Mouse (Mus musculus): ENCODE measurements around the gene 2810004N23Rik.
A peak's percentile ranks its signal among the peaks of the same experiment; 100 is the strongest.

The 2810004N23Rik gene

DNA sequence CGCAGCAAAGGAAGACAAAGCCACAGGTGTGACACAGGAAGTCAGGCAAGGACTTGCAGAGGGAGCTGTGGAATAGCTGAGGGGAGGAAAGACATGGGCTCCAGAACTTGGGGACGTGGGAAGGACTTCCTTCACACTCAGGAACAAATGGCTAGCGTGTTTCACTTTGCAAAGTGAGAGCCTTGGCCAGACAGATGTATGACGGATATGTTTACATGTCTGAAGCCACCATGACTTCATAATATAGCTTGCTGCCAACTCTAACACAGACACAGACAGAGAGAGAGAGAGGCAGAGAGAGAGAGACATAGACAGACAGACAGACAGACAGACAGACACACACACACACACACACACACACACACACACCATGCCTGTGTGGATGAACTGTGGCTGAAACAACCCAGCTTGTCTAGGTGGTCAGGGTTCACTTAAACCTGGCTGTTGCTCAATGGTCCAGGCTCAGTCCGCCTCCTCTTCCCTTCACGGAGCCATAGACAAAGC lies 43.3 kb downstream of the 2810004N23Rik start:
- peak; percentile 56 for DNase-seq (ENCODE audit: low spot score)

DNA sequence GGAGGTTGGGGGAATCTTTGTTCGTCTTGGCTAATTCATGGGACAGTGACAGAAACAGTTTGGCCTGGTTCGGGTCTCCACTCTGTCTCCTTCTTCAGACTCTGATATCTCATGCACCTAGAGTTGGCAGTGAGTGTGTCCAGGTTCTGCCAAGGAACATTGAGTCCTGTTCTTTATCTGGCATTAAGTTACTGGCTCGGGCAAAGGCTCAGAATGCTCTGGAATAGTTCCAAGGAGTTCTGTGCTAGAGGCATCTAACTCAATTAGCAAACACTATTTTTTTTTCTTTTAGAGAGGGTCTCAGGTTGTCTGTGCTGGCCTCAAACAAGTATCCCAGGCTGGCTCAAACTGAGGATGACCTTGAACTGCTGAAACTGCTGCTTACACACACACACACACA lies 45.6 kb downstream of the 2810004N23Rik start:
- peak; percentile 66 for DNase-seq (ENCODE audit: low spot score)

DNA sequence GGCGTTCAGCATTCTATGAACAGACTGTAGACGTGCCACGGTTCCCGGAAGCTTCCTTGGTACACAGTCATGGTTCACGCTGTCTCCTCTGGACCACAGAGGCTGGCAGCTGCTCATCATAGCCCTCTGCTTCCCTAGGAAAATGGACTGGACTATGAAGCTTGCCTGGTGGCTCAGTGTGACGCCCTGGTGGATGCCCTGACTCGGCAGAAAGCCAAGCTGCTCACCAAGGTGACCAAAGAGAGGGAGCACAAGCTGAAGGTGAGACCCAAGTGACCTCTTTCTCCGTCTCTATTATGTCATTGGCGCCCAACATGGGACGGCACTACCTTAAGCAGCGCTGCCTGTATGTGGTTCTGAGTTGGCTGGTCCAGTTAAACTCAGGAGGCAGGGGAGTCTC lies 46.1 kb downstream of the 2810004N23Rik start:
- no peak for DNase-seq (ENCODE audit: low spot score)

DNA sequence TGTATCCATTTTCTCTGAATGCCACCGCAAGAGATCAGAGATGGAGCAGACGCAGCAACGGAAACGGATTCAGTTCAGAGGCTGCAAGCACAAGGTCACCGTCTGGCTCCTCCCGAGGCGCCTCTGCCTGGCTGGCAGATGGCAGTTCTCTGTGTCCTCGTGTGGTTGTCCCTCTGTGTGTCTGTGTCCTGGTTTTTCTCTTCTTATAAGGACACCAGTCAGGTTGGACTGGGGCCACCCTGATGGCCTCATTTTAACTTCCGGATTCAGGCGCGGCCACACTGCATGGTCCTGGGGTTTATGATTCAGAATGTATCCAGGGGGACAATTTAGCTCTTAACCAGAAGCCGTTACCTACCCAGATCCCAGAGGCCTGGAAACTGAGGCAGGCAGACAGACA lies 47.0 kb downstream of the 2810004N23Rik start:
- no peak for DNase-seq (ENCODE audit: low spot score)

DNA sequence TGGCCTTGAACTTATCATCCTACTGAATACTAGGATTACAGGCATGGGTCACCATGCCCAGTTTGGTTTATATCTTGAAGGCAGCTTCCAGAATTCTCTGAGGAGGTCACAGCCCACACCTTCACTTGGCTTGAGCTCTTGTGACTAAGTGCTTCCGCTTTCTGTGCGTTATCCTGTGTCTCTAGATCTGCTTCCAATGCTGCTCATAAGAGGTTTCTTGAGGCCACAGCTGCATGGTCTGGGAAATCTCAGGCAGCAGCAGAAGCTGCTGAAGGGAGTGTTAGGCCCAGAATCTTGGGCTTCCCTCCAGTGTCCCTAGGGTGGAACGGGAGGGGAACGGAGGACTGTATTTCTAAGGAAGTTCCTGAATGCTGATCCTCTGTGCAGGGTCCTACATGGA lies 49.6 kb downstream of the 2810004N23Rik start:
- DNase-seq (ENCODE audit: low spot score): no peak

DNA sequence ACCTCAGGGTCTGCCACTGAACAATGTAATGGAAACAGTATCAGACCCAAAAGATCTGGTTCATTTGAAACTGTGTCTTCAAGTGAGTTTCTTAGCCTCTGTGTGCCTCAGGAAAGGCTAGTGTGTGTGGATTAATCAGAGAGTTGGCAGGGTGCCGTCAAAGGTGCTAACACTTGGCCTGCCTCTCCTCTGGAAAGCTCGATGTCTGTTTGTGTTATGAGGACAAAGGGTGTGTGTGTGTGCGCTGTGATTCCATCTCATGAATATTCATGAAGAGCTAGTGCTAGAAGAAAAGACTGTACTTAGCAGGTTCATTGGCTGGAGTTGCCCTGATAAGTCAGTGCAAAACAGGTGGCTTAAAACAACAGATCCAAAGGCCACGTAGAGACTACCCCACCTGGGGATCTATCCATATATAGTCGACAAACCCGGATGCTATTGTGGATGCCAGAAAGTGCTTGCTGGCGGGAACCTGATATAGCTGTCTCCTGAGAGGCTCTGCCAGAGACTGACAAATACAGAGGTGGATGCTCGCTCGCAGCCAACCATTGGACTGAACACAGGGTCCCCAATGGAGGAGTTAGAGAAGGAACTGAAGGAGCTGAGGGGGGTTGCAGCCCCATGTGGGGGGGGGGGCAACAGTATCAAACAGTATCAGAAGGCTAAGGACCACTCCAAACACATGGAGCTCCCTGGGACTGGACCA lies 52.1 kb downstream of the 2810004N23Rik start:
- DNase-seq (ENCODE audit: low spot score): no peak

DNA sequence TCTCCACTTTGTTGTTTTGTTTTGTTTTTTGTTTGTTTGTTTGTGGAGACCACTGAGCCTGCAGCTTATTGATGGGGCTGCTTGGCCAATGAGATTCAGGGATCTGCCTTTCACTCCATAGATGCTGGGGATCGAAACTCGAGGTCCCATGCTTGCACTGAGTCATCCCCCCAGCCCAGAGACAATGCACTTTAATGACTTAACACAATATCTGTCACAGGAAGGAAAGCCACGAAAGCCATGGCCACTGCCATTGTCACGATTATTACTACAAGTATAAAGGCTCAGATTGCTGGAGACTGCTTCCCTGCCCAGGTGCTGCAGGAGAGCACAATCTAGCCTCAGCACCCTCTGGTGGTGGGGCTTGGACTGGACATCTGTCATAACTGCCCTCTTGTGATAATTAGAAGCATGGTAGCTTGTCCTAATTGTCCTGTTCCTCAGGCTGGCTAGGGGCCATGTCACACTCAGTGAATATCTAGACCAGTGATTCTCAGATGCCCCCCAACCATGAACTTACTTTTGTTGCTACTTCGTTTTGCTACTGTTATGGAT lies 52.8 kb downstream of the 2810004N23Rik start:
- peak; percentile 47 for DNase-seq (ENCODE audit: low spot score)

DNA sequence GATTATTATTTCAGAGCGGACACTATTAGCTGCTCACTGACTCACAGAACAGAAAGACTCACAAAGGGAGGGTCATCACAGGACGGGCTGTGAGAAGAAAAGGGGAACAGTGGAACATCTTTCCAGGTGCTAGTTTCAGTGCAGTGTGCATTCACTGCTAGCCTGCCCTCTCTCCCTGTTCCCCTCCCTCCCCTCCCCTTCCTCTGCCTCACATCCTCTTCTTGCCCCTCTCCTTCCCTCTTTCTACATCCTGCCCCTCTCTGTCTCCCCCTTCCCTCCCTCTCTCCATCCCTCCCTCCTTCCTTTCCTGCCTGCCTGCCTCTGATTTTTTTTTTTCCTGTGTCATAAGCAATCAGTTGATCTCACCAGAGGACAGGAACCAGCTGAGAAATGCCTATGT lies 53.5 kb downstream of the 2810004N23Rik start:
- no peak for DNase-seq (ENCODE audit: low spot score)

DNA sequence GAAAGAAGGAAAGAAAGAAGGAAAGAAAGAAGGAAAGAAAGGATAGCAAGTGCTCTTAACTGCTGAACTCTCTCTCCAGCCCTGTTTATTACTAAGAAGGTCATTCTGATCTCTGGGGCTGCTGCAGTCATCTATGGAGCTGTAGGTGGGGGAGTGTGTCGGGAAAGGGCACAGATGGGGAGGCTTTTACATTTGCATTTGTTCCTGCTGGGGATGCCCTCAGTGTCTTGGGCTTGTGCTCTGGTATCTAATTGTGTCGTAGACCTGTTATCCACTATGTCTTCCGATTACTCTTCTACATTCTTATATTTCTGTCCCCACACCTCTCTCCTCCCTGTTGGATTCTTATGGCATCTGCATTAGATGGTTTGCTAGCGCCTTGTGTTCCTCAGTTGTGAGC lies 56.9 kb downstream of the 2810004N23Rik start:
- no peak for DNase-seq (ENCODE audit: low spot score)

DNA sequence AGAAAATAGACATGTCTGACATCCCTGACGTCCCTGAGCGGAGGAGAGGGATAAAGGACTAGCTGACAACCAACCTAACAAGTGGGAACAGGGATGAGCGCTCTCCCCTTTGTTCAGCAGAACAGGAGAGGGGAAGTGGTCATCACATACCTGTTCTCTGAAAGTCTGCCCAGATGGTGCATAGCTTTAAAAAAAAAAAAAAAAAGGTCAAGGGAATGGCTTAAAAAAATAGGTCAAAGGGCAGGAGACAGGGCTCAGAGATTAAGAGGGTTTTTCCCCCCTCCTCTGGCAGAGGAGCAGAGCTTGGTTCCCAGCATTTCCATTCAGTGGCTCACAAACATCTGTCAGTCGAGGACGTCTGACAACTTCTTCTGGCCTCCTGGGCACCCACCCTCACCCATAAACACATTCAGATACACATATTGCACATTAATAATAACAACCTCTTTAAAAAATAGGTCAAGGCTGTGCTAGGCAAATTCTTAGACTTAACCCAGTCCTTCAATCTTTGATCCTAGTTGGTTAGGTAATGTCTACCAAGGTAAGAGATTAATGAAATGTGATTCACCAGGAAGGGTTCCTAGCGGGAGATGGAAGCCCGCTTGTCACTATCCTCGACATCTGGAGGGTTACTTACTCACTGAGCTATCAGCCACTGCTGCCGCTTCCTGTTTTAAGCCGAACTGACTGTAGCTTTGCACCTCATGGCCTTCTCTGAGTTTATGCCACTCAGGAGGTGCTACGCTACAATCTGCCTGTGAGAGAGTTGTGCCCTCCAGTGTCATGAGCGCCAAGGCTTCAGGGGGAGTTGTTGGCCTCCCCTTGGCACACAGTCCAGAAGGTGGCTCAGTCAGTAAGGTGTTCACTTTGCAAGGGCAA lies 58.9 kb downstream of the 2810004N23Rik start:
- DNase-seq (ENCODE audit: low spot score): no peak

DNA sequence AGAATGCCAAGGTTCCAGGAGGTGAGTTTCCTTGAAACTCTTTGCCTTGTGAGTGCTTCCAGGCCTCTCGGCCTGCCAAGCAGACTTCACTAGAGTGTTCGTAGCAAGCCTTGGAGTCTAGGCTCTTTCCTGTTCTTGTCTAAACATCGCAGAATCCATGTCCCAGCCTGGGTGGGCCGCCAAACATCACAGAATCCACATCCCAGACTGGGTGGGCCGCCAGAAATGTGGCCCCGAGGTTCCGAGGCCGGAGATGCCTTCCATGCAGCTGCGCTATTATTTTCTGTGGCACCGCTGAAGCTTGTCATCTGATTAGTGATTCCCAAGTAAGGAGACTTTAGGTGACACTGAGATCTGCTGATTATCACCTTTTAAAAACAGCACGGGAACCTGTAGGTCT lies 62.4 kb downstream of the 2810004N23Rik start:
- no peak for DNase-seq (ENCODE audit: low spot score)

DNA sequence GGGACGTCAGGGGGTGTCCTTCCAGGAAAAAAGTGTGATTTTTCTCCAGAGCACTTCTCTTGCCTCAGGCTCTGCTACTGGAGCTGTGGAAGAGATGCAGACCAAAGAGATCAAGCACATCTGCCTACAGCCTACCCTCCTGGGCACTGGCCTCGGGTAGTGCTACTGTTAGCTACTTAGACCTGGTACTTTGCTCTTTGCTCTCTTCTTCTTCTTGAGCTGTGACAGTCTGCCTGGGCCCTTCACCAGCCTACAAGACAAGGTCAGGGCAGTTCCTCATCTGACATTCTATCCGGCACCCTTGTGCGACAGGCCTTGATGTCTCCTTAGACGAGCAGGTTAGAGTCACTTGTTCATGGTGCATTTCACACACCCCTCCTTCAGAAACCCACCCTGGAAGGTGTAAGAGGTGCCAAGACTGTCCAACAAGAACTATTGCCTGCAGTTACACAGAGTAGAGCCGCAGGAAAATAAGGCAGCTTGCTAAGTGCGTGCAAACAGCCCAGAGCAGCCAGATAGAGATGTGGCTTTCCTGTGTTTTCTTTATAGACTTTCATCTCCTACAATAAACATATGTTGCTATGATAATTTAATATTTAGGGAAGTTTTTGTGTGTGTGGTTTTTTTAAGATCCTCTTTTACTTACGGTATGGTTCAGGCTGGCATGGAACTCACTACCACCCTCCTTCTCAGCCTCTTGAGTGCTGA lies 67.0 kb downstream of the 2810004N23Rik start:
- no peak for DNase-seq (ENCODE audit: low spot score)

DNA sequence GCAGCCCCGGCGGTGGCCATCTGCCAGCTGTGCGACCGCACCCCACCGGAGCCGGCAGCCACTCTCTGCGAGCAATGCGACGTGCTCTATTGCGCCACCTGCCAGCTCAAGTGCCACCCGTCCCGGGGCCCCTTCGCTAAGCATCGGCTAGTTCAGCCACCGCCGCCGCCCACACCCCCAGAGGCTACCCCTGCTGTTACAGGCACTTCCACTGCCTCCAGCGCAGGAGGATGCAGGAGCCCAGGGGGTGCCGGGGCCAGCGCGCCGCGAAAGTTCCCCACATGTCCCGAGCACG lies 68.5 kb downstream of the 2810004N23Rik start:
- DNase-seq (ENCODE audit: low spot score): no peak

DNA sequence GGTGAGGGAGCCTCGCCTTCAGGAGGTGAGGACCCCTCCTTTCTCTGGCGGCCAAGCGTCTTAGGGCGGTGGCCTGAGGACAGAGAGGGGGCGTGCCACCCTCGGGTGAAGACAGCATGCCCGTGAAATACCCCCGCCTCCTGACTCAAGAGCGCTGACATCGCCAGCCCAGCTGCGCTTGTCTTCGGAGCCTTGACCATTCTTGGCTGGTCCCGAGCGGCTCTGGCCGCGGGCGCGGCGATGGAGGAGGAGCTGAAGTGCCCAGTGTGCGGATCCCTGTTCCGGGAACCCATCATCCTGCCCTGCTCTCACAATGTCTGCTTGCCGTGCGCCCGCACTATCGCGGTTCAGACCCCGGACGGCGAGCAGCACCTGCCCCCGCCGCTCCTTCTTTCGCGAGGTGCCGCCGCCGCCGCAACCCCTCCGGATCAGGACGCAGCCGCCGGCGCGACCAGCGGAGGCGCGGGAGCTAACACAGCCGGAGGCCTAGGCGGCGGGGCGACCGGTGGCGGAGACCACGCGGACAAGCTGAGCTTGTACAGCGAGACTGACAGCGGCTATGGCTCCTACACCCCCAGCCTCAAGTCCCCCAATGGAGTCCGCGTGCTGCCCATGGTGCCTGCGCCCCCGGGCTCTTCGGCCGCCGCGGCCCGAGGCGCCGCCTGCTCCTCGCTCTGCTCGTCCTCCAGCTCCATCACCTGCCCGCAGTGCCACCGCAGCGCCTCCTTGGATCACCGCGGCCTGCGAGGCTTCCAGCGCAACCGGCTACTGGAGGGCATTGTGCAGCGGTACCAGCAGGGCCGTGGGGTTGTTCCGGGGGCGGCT lies 69.0 kb downstream of the 2810004N23Rik start:
- DNase-seq (ENCODE audit: low spot score): no peak

DNA sequence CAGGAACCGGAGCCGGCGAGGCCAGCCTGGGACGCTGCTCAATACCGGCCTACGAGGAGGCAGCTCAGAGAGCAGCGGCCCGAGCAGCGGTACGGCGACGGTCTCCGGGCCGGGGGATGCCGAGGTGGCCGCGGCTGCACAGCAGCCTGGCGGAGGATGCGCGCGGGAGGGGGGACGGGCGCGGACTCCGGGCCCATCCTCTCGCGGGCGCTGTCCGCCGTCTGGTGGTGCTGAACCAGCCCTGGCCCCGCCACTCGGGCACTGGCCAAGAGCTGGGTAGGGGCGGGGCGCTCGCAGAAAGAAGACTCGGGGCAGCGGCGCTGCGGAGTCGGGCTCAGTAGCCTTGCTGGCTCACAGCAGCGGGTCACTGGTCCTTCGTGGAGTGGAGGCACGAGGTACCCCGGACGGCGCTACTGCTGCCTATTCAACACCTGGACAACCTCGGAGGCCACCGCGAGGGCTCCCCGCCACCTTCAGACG lies 69.7 kb downstream of the 2810004N23Rik start:
- no peak for DNase-seq (ENCODE audit: low spot score)

DNA sequence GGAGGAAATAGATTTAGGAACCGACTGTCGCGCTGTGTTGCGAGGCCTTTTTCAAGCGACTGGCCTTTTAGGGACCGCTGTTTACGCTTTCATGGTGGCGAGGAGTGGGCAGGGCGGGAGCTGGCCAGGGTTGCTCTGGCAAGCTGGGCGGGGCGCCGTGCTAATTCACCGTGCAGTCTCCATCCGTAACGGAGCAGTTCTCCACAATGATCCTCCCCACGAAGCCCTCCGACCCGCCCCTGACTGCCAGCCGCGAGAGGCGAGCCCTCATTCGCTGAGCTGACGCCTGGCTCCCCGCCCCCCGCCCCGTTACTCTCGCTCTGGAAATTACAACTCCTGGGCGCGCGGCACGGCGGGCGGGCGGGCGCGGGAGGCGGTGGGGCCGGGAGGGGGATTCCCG lies 70.2 kb downstream of the 2810004N23Rik start, which contains the start of gene Trim67:
Trim67 (plus strand) TSS at position 385 of the 400 bp plus-strand sequence.
- DNase-seq (ENCODE audit: low spot score): no peak

DNA sequence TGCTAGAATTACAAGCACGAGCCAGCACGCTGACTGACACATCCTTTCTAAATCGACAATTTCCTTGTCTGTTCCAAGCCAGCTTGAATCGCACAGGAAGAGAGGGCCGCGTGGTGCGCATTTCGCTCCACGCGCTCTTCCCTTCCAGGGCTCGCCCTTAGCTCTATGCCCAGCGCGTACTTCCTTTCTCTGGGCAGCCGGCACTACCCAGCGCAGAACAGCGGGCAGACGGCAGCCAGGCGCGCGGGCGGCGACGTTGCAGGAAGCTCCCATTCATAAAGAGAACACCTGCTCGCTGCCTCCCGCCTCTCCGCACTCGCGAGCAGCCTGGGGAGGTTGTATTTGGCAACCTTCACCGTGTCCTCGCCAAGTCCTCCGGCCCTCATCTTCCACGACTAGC lies 70.7 kb downstream of the 2810004N23Rik start:
- DNase-seq (ENCODE audit: low spot score): no peak

DNA sequence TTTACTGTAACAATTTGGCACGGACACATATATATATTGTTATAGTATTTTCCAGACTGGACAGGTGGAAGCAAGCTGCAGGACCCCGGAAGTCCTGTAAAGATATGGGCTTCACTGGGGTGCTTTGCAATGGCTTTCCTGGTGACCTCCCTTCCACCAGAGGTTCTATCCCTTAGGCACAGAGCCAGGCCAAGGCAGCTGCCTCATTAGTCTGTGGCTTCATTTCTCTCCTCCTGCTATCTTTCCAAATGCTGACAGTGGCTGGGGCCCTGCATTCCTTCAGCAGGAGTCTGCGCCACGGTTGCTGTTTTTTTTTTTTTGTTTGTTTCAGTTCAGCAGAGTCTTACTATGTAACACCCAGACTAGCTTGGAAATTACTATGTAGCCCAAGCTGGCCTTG lies 71.2 kb downstream of the 2810004N23Rik start:
- no peak for DNase-seq (ENCODE audit: low spot score)

DNA sequence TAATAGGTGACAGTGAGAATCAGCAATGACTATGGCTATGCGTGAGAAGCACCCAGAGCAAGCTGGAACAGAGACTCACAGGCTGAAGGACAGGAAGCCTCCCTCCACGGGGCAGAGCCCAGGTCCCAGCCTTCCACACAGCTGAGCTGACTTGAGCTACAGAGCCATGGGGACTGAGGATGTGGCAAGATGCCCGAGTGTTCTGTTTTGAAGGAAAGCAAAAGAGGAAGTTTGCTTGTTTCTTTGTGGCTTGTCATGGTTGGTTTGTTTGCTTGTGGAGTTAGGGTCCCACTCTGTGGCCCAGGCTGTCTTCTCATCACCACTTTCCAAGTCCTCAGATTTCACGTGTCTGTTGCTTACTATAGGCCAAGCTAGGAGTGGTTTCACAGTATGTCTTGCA lies 72.2 kb downstream of the 2810004N23Rik start:
- DNase-seq (ENCODE audit: low spot score): no peak

Measured in adipocyte (in vitro differentiated cells).